Mouse (Mus musculus) adrenal gland, postnatal 10 days (tissue): ENCODE results near the gene Zfyve21. TPM values are rescaled to one million over a fixed set of nuclear protein-coding genes. Genes with fewer than 3 reads are reported as not detected.

ENCODE experiments used
- DNase-seq: peaks from one replicate; pipeline ENCODE4 v3.0.0; 2021; ENCODE audit warnings: mixed read lengths
- long read RNA-seq, 2 experiments: library from polyadenylated mRNA; stranded (forward); transcript quantifications; one replicate each; pipeline ENCODE4 v2.0.0; 2021
- total RNA-seq, 2 experiments: library from RNA; stranded (reverse); gene quantifications; 2 replicates each; pipeline ENCODE4 v1.2.3; 2021

Zfyve21 gene
- total RNA-seq, result 10 to 100 TPM; 80.6 to 96.3 TPM
- long read RNA-seq, experiment 1, transcript Zfyve21-207 (8 exons, 794 nt), result minor isoform, 25 of 353 reads
- long read RNA-seq, experiment 1, transcript Zfyve21-201 (7 exons, 1,308 nt), result major isoform, 261 of 353 reads
- long read RNA-seq, experiment 1, transcript Zfyve21-204 (8 exons, 1,265 nt), result minor isoform, 10 of 353 reads
- long read RNA-seq, experiment 1, partial matches to known transcripts, result 2 of 353 reads
- long read RNA-seq, experiment 1, other reads (novel, unspliced or antisense), result 55 of 353 reads
- long read RNA-seq, experiment 2, transcript Zfyve21-207 (8 exons, 794 nt), result minor isoform, 13 of 184 reads
- long read RNA-seq, experiment 2, transcript Zfyve21-201 (7 exons, 1,308 nt), result major isoform, 140 of 184 reads
- long read RNA-seq, experiment 2, partial matches to known transcripts, result 0 of 184 reads
- long read RNA-seq, experiment 2, other reads (novel, unspliced or antisense), result 27 of 184 reads

DNA sequence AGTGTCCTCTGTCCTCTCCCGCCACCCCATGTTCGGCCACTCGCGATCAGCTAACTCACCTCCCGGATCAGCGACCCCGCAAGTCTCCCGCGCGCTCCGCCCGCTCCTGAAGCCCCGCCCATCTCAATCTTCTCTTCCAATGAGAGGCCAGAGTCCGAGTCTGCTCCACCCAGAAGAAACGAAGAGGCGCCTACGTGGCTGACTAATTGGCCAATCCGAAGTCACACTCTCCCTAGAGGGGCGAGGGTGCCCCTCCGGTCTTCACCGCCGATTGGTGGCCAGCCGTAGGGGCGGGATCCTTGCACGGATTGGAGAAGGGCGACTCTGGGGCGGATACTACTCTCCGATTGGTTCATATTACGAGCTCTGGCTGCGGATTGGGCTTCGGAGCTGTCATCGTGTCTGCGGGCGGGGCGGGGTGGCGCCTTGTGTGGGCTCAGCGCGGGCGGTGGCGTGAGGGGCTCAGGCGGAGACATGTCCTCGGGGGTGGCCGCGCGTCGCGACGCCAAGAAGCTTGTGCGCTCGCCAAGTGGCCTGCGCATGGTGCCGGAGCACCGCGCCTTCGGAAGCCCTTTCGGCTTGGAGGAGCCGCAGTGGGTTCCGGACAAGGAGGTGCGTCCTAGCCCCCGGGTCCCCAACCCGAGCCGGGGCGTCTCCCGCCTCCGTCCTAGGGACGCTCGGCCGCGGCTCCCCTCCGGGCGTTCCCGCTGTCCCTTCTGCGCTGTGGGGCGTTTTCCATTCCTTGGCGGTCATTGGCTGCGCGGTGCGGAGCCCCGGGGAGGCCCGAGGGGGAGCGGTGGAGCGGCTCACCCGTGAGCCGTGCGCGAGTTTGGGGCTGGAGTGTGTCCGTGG, at the start of gene Zfyve21, which contains the start of gene Xrcc3:
Gene Zfyve21, plus strand, starts transcription at position 405 of the 852 bp plus-strand sequence.
Gene Xrcc3, minus strand, starts transcription at position 108 of the 852 bp plus-strand sequence.
- peak; percentile 97 for DNase-seq

DNA sequence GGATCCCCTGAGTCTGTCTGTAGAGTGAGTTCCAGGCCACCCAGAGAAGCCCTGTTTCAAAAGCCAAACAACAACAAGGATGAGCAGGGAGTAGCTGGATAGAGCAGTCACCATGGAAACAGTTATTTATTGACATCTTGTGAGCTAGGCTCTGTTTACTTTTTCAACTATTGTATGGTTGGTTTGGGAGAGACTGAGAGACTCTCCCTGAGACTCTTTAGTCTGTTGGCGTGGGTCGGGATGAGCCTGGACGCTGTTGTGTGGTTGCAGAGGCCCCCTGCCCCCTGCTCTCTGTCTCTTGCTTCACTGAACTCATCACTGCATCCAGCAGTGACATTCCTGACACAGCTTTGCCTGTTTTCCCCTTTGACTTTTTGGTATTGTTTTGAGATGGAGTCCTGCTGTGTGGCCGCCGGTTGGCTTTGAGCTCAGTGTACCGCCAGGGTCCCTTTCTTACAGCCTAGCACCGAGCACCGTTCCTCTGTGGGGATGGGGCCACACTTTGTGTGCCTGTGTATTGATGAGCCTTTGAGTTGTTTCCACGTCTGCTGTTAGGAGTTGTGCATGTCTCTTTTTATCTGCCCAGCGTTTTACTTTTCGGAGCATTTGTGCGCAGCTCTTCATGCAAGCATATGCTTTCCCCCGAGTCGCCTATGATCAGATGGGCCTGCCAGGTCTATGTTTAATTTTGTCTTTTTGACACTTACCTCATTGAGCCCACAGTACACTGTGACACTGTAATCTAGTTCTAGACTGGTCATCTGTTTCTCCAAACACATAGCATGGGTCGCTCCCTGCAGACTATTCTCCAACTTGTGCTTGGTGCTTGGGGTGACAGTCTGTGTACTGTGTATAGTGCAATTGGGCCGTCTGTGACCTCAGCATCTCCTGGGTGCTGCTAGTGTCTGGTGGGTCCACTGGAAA, 47.4 kb upstream of the Zfyve21 start:
- no peak for DNase-seq

DNA sequence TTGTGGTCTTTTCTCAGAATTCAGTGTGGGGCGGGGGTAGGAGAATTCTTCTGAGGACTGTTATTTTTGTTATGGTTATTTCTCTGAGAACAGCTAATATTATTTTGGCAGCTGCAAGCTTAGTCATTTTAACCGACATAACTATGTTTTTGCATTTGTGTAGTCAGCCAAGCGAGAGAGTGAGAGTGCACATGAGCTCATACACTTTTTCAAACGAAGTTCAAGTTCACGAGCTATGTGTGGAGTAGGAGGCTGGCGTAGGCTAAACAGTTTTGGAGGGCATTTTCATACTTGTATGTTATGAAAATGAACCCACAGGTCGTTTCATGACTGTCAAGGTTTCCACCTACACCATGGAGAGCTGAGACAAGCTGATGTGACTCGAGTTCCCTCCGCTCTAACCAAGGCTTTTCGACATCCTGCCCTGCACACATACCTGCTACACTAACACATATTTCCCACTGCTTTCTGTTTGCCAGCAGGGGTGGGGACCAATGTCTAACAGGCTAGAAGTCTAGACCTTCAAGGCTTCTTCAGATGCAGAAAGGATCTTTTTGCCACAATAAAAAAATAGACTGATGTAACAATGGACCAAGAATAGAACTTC, 45.5 kb upstream of the Zfyve21 start:
- no peak for DNase-seq

DNA sequence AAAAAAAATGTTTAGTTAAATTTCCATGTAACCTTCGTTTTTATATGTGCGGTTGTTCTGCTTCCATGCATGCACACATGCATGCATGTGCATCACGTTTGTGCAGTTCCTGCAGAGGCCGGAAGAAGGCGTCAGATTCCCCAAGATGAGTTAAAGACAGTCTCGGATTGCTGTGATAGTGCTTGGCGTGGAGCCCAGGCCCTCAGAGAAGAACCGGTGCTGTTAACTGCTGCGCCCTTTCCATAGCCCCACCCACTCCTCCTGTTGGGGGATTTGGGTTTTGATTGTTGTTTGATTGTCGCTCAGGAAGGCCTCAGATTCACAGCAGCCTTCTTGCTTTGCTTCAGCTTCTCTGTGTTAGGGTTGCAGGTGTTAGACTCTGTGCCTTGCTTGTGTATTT, 44.7 kb upstream of the Zfyve21 start:
- DNase-seq, result peak; percentile 60

DNA sequence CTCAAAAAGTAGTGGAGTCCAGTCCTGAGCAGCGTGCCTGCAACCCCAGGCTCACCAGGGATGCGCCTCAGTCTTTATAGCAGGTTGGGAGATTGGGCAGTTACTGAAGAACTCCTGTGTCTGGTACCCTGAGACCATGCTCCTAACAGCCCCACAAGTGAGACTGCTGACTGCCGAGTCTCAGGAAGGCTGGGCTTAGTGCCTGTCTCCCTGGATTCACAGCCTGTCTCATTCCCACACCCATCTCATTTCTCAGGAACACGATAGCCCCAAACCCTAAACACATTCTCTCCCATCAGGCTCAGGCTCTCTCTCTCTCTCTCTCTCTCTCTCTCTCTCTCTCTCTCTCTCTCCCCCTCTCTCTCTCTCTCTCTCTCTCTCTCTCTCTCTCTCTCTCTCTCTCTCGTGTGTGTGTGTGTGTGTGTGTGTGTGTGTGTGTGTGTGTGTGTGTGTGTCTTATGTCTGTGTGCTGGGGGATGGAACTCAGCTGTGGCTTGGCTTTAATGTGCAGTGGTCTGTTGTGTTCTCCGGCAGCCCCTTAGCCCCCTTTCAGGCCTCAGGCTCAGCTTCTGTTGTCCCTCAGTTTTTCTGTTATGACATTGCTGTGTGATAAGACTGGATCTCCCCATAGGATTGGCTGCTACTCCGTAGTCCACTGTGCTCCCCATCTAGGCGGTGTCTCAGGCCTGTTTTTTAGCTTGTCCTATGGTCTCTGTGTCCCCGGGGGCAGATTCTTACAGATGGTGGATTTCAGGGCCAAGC, 44.0 kb upstream of the Zfyve21 start:
- no peak for DNase-seq

DNA sequence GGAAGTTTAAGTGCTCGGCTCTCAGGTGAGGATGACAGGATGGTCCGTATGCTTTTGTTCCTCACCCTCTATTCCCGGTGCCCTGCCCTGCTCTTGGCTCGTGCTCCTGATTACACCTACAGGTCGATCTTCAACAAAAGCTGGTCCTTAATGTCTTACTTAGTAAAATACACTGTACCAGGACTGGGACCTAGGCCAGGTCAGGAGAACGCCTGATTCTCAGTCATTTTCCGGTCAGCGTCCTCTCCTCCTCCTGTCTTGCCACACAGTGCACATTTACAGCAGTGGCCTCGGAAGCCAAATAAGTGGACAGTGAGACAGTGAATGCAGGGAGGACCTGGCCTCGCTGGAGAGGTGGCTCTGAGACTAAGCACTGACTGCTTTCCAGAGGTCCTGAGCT, 43.3 kb upstream of the Zfyve21 start:
- DNase-seq, result no peak

DNA sequence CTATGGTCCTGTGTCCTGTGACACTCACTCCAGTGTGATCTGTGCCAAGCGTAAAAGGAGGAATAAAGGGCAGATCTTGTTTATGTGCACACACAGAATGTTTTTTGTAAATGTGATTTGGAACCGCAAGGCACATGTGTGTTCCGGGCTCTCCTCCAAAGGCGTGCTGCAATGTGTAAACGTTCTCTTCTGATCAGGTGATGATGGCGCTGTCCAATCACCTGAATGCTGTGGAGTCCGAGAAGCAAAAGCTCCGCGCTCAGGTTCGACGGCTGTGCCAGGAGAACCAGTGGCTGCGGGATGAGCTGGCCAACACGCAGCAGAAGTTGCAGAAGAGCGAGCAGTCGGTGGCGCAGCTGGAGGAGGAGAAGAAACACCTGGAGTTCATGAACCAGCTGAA, 39.8 kb upstream of the Zfyve21 start:
- DNase-seq, result no peak

DNA sequence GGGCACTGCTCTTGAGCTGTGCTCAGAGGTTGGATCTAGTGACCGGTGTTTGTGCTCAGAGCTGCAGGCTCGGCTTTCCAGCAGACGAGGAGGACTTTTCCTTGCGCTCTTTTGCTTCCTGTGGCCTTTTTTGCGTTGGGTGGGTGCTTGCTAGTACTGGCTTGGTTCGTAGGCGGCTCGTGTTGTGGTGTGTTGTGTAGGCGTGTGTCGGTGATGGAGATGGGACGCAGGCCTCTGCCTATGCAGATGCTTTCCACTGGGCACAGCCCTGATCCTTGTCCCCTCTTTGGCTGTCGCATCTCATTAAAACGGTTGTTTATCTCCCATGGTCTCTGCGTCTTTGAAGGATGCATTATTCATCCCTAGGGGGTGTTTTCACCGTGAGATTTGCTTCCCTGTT, 39.1 kb upstream of the Zfyve21 start:
- DNase-seq, result no peak

DNA sequence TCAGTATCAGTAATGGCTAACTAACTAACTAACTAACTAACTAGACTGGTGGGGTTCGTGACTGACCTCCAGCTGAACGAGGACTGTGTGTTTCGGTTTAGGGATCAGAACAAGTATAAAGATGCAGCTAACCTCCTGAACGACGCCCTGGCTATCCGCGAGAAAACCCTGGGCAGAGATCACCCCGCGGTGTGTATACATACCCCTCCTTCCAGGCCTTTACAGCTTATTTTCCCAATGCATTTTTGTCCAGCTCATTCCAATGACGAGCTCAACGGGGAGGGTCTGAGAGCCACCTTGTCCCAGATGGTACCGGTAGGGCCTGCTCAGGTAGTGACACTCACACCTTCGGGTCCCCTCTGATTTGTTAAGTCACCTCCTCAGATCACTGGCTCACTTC, 36.1 kb upstream of the Zfyve21 start:
- DNase-seq, result no peak

DNA sequence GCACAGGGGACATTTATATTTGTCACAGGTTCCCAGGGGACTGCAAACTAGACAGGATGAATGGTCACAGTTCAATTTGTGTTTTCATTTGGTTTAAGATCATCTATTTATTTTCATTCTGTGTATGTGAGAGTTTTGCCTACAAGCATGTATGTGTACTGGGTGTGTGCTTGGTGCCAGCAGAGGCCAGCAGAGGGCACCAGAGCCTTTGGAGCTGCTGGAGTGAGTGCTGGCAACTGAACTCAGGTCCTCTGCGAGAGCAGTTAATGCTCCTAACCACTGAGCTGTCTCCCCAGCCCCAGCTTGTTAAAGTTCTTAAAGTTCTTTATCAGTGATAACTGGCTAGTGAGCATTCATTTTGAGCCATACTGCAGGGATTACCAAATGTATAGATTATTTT, 34.4 kb upstream of the Zfyve21 start:
- DNase-seq, result no peak

DNA sequence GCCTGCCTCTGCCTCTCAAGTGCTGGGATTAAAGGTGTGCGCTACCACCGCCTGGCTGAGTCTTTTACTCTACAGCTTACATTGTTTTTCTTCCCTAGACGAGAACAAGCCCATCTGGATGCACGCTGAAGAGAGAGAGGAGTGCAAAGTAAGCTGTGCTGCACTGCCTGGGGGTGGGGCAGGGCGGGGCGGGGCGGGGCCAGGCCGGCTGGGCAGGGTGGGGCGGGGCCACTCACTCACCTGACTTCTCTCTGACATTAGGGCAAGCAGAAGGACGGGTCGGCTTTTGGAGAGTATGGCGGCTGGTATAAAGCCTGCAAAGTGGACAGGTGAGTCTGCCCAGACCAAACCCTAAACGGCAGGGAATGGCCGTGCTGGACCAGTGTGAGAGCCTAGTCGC, 28.8 kb upstream of the Zfyve21 start:
- DNase-seq, result no peak

DNA sequence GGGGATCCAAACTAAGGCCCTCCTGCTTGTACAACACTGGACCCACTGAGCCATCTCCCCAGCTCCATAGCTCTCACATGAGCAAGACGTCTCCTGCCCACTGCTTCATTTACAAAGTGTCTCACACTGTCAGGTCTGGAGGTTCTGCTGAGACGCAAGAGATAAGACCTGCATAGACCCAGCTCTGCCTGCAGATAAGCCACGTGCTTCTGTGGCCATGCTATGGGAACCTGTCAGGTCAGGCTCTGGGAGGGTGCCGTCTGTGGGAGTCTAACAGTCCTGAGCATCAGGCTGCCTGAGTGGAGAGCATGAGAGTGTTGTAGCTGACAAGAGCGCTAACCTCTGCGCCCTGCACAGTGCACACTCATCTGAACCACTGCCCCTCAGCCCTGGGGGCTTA, 27.0 kb upstream of the Zfyve21 start:
- DNase-seq, result no peak

DNA sequence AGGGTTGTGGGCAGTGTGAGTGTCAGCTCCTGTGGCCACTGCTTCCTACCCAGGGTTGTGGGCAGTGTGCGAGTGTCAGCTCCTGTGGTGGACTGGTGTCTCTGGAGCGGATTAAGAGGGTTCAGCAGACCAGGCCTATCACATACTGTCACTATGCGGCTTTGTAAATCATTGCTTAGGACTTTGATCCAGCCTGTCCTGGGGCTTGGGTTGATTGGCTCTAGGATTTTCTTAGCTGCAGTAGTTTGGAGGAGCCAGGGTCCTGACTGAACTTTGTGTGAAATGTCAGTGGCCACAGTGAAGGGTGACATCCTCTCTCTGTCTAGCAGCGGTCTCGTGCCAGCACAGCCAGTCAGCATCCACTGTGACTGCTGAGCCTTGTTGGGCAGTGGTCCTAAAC, 23.9 kb upstream of the Zfyve21 start:
- DNase-seq, result no peak

DNA sequence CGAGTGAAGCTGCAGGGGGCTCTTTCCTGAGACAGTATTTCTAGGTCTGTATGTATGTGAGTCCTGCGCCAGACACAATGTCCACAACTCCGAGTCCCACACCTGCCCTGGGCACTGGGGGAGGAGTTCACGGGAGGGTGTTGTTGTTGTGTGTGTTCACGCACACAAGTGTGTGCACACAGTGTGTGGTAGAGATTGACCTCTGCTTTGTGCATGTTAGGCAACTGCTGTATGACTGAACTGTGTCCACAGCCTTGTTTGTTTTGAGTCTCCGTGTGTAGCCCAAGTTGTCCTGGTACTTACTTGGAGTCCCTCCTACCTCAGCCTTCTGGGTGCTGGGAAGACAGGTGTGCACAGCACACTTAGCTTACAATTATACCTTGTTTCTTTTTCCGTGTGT, 23.3 kb upstream of the Zfyve21 start:
- DNase-seq, result no peak

DNA sequence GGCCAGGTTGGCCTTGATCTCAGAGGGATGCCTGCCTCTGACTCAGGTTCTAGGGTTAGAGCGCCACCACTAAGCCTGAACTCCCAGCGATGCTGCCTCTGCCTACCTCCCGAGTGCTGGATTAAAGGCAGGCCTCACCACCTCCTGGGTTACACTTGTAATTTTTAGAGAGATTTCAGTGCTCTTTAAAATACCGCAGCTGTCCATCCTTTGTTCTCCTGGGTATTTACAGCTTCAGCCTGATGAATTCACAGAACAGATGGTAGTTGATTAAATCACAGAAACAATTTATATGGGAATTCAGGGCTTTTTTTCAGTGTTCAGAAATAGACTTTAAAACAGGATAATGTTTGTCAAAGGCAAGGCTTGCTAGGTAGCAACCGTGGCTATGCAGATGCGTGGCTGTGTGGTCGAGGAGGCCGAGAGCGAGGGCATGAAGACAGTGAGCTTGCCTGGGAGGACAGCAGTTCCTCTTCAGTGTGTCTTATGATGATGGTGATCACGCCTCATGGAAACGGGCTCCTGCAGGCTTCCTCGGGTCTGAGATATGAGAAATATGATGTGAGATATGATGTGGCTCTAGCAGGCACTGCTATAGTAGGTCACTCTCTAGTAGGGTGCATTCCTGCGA, 22.4 kb upstream of the Zfyve21 start:
- DNase-seq, result no peak

DNA sequence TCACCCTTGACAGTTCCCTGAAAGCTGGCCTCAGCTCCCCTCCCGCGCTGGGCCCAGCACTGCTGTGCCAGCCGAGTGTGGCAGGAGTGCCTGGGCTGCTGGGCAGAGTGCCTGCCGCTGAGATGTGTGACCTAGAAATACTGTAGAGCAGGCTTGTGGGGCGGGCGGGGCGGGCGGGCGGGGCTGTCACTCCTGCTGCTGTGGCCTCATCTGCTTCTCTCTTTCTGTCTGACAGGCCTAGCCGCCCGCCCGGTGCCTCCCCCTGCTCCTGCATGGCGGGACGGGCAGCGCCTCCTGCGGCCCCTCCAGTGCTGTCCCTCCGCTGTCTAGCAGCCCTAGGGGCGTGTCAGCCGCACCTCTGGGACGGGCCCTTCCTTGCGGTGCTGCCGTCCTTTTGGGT, 19.9 kb upstream of the Zfyve21 start:
- DNase-seq, result peak; percentile 79

DNA sequence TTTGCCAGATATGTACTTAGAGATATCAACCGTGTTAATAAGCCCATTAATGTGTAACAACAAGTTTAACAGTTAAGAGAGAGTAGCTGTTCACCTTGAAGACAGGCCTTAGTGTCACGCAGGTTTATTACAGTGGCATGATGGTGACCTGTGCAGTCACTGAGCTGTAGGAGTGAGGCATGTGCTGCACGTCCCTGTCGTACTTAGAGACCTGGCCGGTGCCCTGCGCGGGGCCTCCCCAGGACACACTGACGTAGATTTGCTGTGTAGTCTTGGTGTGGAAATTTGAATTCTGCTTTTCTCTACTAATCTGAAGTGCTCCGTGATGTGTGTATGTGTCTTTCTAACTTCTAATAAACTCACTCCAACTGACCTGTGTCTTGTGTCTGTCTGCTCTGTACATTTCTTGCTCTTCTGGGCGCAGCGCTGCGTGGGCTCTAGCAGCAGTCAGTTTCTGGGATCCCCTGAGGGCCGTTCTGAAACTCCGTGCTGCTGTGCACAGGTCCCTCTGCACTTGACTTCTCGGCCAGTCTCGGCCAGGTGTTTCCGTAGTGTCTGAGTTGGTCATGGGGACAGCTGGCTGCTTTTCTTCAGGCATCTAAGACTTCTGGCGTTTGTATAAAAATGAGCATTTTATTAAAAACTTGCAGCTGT, 19.3 kb upstream of the Zfyve21 start:
- DNase-seq, result no peak

DNA sequence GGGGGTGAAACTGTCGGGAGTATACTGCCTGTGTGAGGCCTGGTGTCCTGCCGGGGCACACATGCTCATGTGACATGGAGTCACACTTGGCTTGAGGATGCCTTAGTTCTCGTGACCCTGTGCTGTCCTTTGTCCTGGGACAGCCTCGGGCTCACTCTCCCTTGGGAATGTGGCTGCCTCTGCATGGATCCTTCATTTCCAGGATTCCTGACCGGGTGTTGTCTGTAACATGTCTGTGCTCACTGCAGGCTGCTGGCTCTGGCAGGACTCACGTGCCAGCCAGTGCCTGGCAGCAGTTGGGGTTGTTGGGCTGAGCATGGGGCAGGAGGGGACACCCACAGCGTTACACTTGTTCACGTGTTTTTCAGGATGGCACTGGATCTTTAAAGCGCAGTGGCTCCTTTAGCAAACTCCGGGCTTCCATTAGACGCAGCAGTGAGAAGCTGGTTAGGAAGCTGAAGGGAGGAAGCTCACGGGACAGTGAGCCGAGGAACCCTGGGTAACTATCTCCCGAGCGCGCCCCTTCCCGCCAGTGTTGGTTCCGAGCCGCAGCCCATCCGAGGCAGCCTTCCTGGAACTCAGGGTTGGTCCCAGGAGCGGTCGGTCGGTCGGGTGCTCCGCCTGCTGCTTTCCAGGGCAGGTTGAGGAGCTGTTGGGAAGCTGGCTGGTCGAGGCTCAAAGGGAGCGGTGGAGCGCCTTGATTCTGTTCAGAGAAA, 18.6 kb upstream of the Zfyve21 start:
- DNase-seq, result peak; percentile 54

DNA sequence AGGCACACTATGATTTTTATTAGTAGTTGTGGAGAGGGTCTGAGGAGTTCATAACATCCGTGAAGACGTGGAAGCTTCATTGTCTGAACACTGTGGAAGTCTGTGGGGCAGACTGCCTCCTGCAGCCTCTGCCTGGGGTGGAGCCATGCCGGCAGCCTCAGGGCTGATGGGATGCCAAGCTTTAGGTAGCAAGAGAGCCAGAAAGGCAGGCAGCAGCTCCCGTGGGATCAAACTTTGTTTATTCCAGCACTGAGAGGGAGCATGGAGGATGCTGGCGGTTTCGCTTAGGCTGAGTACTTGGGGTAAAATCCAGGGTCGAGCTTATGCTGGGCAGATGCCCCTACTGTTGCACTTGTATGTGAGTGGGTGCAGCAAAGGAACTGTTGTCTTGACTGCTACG, 16.7 kb upstream of the Zfyve21 start:
- DNase-seq, result no peak
